Mouse (Mus musculus) lung, postnatal 0 days (tissue): ENCODE data around the gene Mknk1. TPM values are rescaled to one million over a fixed set of nuclear protein-coding genes. Genes with fewer than 3 reads are reported as not detected.

Experiments
- ATAC-seq: fragments of 200-750 bp; cut with Nextera tagmentation; 2 replicates; pipeline ENCODE4 v1.8.0; 2017; ENCODE audit warnings: moderate library complexity
- DNase-seq: peaks from one replicate; pipeline ENCODE4 v3.0.0-alpha.2; 2016; ENCODE audit warnings: low spot score
- H3K27ac ChIP-seq: fragments of 300-500 bp; sonication (generic); 2 replicates; pipeline ENCODE4 v1.5.1; 2014; ENCODE audit warnings: antibody characterized with exemption, mild to moderate bottlenecking, low read length, mixed read lengths
- H3K27me3 ChIP-seq: fragments of 300-500 bp; sonication (generic); replicated peaks from 2 replicates; pipeline ENCODE4 v1.6.1; 2014; ENCODE audit warnings: low read length, mixed read lengths; ENCODE audit not compliant: insufficient read depth
- H3K36me3 ChIP-seq: fragments of 300-500 bp; sonication (generic); 2 replicates; pipeline ENCODE4 v1.6.1; 2014; ENCODE audit warnings: low read length, mixed read lengths; ENCODE audit not compliant: insufficient read depth
- H3K4me1 ChIP-seq: fragments of 300-500 bp; sonication (generic); 2 replicates; pipeline ENCODE4 v1.6.1; 2014; ENCODE audit warnings: antibody characterized with exemption, low read depth, low read length, mixed read lengths; ENCODE audit not compliant: insufficient read depth
- H3K4me2 ChIP-seq: fragments of 300-500 bp; sonication (generic); replicated peaks from 2 replicates; pipeline ENCODE4 v1.6.1; 2014; ENCODE audit warnings: low read depth, mild to moderate bottlenecking, low read length, moderate library complexity, mixed read lengths
- H3K4me3 ChIP-seq: fragments of 300-500 bp; sonication (generic); 2 replicates; pipeline ENCODE4 v1.5.1; 2014; ENCODE audit warnings: low read depth, low read length
- H3K9ac ChIP-seq: fragments of 300-500 bp; sonication (generic); replicated peaks from 2 replicates; pipeline ENCODE4 v1.6.1; 2014; ENCODE audit warnings: low read depth, mild to moderate bottlenecking
- H3K9me3 ChIP-seq: fragments of 300-500 bp; sonication (generic); 2 replicates; pipeline ENCODE4 v1.6.1; 2016; ENCODE audit warnings: low read length, mixed read lengths
- CTCF ChIP-seq: IDR thresholded peaks from 2 replicates; pipeline ENCODE4 v1.5.1; 2016; ENCODE audit warnings: antibody characterized with exemption, mild to moderate bottlenecking
- EP300 ChIP-seq: IDR thresholded peaks from 2 replicates; pipeline ENCODE4 v1.6.1; 2016; ENCODE audit warnings: antibody characterized with exemption, mild to moderate bottlenecking, control low read depth
- WGBS: fragments of 180-500 bp; shearing (Covaris S2); extraction: QIAGEN DNeasy Blood & Tissue Kit; methylation state at CpG from one replicate; pipeline ENCODE4 v1.1.7; 2014; 5-methylcytosine and 5-hydroxymethylcytosine counted together
- polyA plus RNA-seq: library from polyadenylated mRNA; unstranded; fragments of >200 nt; fragmentation: Nextera tagmentation; extraction: Ambion mirVana; gene quantifications from 2 replicates; pipeline ENCODE4 v1.2.1, GENCODE M21; 2015

Gene Mknk1
- polyA plus RNA-seq, 1 experiment from 2014 or later = 26.9 TPM

DNA sequence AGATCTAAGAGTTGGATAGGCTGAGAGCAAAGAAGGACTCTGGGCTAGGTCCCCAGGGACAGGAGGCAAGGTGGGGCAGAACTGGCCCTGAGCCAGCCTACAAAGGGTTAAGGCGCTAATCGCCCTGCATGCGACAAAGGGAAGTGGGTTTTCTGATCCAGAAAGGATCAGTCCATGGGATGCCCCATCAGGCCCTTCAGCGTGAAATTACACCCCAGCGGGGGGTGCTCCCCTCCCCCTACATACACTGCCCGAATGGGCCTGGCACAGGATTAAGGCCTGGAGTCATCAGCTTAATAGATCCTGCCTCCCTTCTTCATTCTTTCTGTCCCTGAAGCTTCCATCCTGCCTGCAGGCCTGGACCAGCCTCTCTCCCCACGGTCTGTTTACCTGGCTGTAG, 66.7 kb downstream of the Mknk1 start:
- ATAC-seq = no peak
- DNase-seq = no peak
- Histone ChIP-seq H3K9me3 (no peaks in the 10 kb centered on the region), H3K27me3 (no peaks in the 10 kb centered on the region), H3K9ac (no peak overlapping the region), H3K4me1 (no peaks in the 10 kb centered on the region), H3K4me3 (no peak overlapping the region), H3K4me2 (no peak overlapping the region), H3K27ac (no peak overlapping the region), H3K36me3 (no peaks in the 10 kb centered on the region)
- TF ChIP-seq CTCF (no peak), EP300 (no peak)
- 24% methylated on average over 7 of the region's 7 CpGs for WGBS

- H3K9me3 ChIP-seq = no peaks in the 10 kb centered on the region
- H3K4me3 ChIP-seq = no peak overlapping the region
- no peaks in the 10 kb centered on the region for H3K36me3 ChIP-seq
- no peak overlapping the region for H3K4me2 ChIP-seq
- H3K27ac ChIP-seq = no peak overlapping the region
- ATAC-seq (no peak), DNase-seq (no peak)
- no peak for TF ChIP-seq CTCF
- no peak for TF ChIP-seq EP300
- WGBS = 55% methylated on average over 3 of the region's 3 CpGs
- H3K27me3 ChIP-seq = no peaks in the 10 kb centered on the region
- no peaks in the 10 kb centered on the region for H3K4me1 ChIP-seq
- no peak overlapping the region for H3K9ac ChIP-seq
Observed at GRCm38 (mm10) chr4:115906791-115907190, 67.8 kb downstream of the Mknk1 start.

- Histone ChIP-seq H3K4me3 (no peak overlapping the region), H3K9ac (no peak overlapping the region), H3K4me1 (no peaks in the 10 kb centered on the region), H3K27ac (no peak overlapping the region), H3K36me3 (no peaks in the 10 kb centered on the region), H3K4me2 (no peak overlapping the region), H3K9me3 (no peaks in the 10 kb centered on the region), H3K27me3 (no peaks in the 10 kb centered on the region)
- ATAC-seq (no peak), DNase-seq (no peak)
- WGBS = 38% methylated on average over 1 of the region's 1 CpGs
- no peak for TF ChIP-seq CTCF
- no peak for TF ChIP-seq EP300
Observed at GRCm38 (mm10) chr4:115907994-115908393, 69.0 kb downstream of the Mknk1 start.

DNA sequence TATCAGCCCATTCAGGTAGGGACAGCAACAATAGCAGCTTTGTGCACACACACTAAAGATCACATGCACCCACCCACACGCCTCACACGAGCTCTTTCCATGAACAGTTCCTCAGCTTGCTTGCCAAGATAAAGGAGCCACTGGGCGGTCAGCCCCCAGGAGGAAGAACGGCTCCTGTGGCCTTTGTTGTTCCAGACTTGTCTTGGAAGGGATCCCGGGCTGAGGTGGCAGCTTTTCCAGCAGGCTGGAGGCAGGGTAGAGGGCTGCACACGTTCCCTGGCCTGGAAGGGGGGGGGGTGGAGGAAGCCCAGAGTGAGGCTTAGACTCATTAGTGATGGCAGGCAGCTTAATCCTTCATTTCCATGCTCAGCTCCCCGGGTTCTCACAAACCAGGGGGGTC, 69.6 kb downstream of the Mknk1 start:
- Histone ChIP-seq H3K9me3 (no peaks in the 10 kb centered on the region), H3K4me3 (no peak overlapping the region), H3K36me3 (no peaks in the 10 kb centered on the region), H3K27me3 (no peaks in the 10 kb centered on the region), H3K27ac (no peak overlapping the region), H3K4me1 (no peaks in the 10 kb centered on the region), H3K9ac (no peak overlapping the region), H3K4me2 (no peak overlapping the region)
- WGBS = 8% methylated on average over 7 of the region's 7 CpGs
- DNase-seq = no peak
- TF ChIP-seq CTCF (no peak), EP300 (no peak)
- ATAC-seq = no peak

- Histone ChIP-seq H3K27ac (no peak overlapping the region), H3K9ac (no peak overlapping the region), H3K4me1 (no peaks in the 10 kb centered on the region), H3K9me3 (no peaks in the 10 kb centered on the region), H3K27me3 (0 out of 2 replicates have a peak, but pooled peaks cover 3% of the 10 kb centered on the region), H3K36me3 (no peaks in the 10 kb centered on the region), H3K4me2 (no peak overlapping the region), H3K4me3 (no peak overlapping the region)
- ATAC-seq (no peak; the same call in 1 of the 2 replicates), DNase-seq (no peak)
- no peak for TF ChIP-seq CTCF
- no peak for TF ChIP-seq EP300
- WGBS = 9% methylated on average over 4 of the region's 4 CpGs
Observed at GRCm38 (mm10) chr4:115911586-115911985, 72.6 kb downstream of the Mknk1 start.

DNA sequence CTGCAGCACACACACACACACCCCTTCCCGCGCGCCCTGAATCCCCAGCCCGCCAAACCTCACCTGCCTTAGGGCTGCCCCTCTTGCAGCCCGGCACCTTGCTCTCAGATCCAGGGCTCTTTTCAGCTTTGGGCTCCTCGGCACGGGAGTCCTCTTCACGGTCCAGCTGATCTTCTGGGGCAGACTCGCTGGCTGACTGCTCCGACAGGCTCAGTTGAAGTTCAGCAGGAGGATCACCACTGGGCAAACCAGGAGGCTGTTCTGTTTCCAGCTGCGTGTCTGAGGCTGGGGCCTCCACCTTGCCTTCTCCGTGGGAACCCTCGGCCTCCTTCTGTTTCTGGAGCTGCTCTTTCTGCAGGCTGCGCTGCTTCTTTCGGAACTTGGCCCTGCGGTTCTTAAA, 80.9 kb downstream of the Mknk1 start:
- Histone ChIP-seq H3K9me3 (no peaks in the 10 kb centered on the region), H3K36me3 (no peaks in the 10 kb centered on the region), H3K9ac (no peak overlapping the region), H3K27me3 (0 out of 2 replicates have a peak, but pooled peaks cover 3% of the 10 kb centered on the region), H3K4me3 (no peak overlapping the region), H3K4me2 (no peak overlapping the region), H3K4me1 (no peaks in the 10 kb centered on the region), H3K27ac (no peak overlapping the region)
- TF ChIP-seq EP300 (no peak), CTCF (no peak)
- no peak for ATAC-seq
- no peak for DNase-seq
- WGBS = 77% methylated on average over 16 of the region's 16 CpGs

DNA sequence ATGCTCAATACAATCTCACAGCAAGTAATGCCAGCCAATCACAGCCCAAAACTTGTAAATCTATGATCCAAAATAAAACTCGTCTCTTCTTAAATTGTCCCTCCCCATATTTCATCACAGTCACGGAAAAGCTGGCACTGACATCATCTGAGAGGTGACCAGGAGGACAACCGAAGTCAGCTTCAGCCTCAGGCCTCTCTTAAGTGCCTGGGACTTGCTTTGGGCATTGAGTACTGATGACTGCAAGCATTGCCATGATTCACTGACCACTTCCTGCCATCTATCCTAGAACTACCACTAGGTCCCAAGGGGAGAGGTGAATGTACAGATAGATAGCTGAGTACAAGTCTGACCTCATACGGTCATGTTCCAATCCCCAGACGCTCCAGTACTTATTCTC, 83.7 kb downstream of the Mknk1 start:
- Histone ChIP-seq H3K4me3 (no peak overlapping the region), H3K9me3 (no peaks in the 10 kb centered on the region), H3K27ac (no peak overlapping the region), H3K9ac (no peak overlapping the region), H3K4me1 (no peaks in the 10 kb centered on the region), H3K36me3 (no peaks in the 10 kb centered on the region), H3K4me2 (no peak overlapping the region), H3K27me3 (no peaks in the 10 kb centered on the region)
- DNase-seq = no peak
- WGBS = 77% methylated on average over 5 of the region's 5 CpGs
- ATAC-seq = no peak
- TF ChIP-seq CTCF = no peak
- no peak for TF ChIP-seq EP300
